In the genomic region with DNA sequence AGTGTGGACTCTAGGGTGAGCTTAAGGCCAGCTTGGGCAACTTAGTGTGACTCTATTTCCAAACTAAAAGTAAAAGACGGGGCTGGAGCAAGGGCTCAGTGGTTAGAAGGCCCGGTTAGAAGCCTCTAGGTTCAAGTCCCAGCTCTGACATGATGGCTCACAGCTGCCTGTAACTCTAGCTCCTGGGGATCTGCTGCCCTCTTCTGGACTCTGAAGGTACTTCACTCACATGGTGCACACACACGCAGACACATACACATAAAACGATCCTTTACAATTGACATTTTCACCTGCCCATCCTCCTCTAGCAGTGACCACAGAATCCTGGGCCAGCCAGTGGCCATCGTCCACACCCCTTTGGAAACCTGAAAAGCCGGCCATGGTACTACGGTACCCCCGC, we compare ENCODE assay signal across 14 mouse cellular contexts. TPM values are rescaled to one million over a fixed set of nuclear protein-coding genes. Genes with fewer than 3 reads are reported as not detected.
A peak's percentile ranks its signal among the peaks of the same experiment; 100 is the strongest.
DNase-seq lines count a peak whose midpoint lies in the region; TF ChIP-seq lines count a peak whose summit lies in the region.
"Had no signal": no experiment of that assay in that cellular context is flagged by ENCODE, and none has a peak within 500 bp of the region (broad histone marks: within the 10 kb centered on the region; RNA-seq: fewer than 3 reads in every experiment).

No protein-coding gene starts in this region.

- no peaks in the 10 kb centered on the region; the same call in 1 of the 2 replicates for H3K27me3 ChIP-seq in testis, adult 2 months (ENCODE audit: control insufficient read depth, insufficient read depth, low read length)
- no peaks in the 10 kb centered on the region for H3K27me3 ChIP-seq in forebrain, embryonic 10.5 days (ENCODE audit: poor library complexity, severe bottlenecking)
- H3K27me3 ChIP-seq: heart, embryonic 12.5 days; midbrain, embryonic 15.5 days had no signal

- peak; percentile 34; the same call in 1 of the 2 replicates for TF ChIP-seq CTCF in gastrocnemius, adult 2 months (IDR thresholded peaks at IDR 0.05)
- peak; percentile 36 for TF ChIP-seq CTCF in left cerebral cortex, adult 2 months (IDR thresholded peaks at IDR 0.05)
- TF ChIP-seq CTCF in testis, adult 2 months (IDR thresholded peaks at IDR 0.05; ENCODE audit: control insufficient read depth, insufficient read depth, insufficient replicate concordance, low read depth, low read length) = peak; percentile 50; the same call in 1 of the 2 replicates

- H3K4me3 ChIP-seq in gastrocnemius, adult 2 months = no peak overlapping the region
- no peak overlapping the region for H3K4me3 ChIP-seq in left cerebral cortex, adult 2 months
- H3K4me3 ChIP-seq in testis, adult 2 months (ENCODE audit: control insufficient read depth, low read depth, low read length) = no peak overlapping the region
- no peak overlapping the region for H3K4me3 ChIP-seq in forebrain, embryonic 10.5 days
- H3K4me3 ChIP-seq: heart, embryonic 12.5 days; midbrain, embryonic 15.5 days had no signal

- peaks cover 12% of the 10 kb centered on the region for H3K9me3 ChIP-seq in forebrain, embryonic 10.5 days
- H3K9me3 ChIP-seq: midbrain, embryonic 15.5 days had no signal

- no peaks in the 10 kb centered on the region for H3K4me1 ChIP-seq in testis, adult 2 months (ENCODE audit: control insufficient read depth, insufficient read depth, low read length)
- peaks cover 37% of the 10 kb centered on the region for H3K4me1 ChIP-seq in forebrain, embryonic 10.5 days

- intact Hi-C loops in gastrocnemius, adult 2 months (cut with DNase I) = no loop called here
- intact Hi-C loops in left cerebral cortex, adult 2 months (cut with DNase I) = no loop called here
- intact Hi-C loops in left cerebral cortex, postnatal 36 days (cut with DNase I) = no loop called here

- no peak overlapping the region for H3K27ac ChIP-seq in gastrocnemius, adult 2 months
- no peak overlapping the region for H3K27ac ChIP-seq in left cerebral cortex, adult 2 months
- no peak overlapping the region for H3K27ac ChIP-seq in testis, adult 2 months (ENCODE audit: control insufficient read depth, insufficient read depth, low read depth, low read length)
- no peak overlapping the region for H3K27ac ChIP-seq in forebrain, embryonic 10.5 days
- H3K27ac ChIP-seq: limb, embryonic 10.5 days; midbrain, embryonic 15.5 days had no signal

- 98% methylated on average over 8 of the region's 8 CpGs for WGBS in forebrain, embryonic 10.5 days

- DNase-seq in gastrocnemius, adult 2 months = no peak
- no peak for DNase-seq in gastrocnemius, adult 8-10 months (ENCODE audit: low spot score in 2 of 2)
- no peak for DNase-seq in left cerebral cortex, adult 2 months (ENCODE audit: extremely low spot score in 1 of 2, low spot score in 2 of 2)
- no peak for DNase-seq in left cerebral cortex, postnatal 36 days (ENCODE audit: low spot score in 2 of 2)
- DNase-seq in testis, postnatal 10 days (ENCODE audit: low spot score) = no peak
- DNase-seq in cerebellum, adult 18-20 months = no peak
- DNase-seq in forebrain, embryonic 10.5 days (ENCODE audit: extremely low spot score, low spot score) = no peak
- DNase-seq: cerebellum, adult 11 months; gastrocnemius, postnatal 36 days; heart, postnatal 36 days had no signal

- no peak for TF ChIP-seq POLR2A in testis, adult 2 months (IDR thresholded peaks at IDR 0.05; ENCODE audit: control insufficient read depth, low read depth, low read length)

- H3K36me3 ChIP-seq in testis, adult 2 months (ENCODE audit: control insufficient read depth, insufficient read depth, low read length) = no peaks in the 10 kb centered on the region
- peaks cover 63% of the 10 kb centered on the region for H3K36me3 ChIP-seq in forebrain, embryonic 10.5 days (replicated peaks)

RNA-seq across cellular contexts. Expression of a gene that starts 2.1 kb away (rescaled TPM):
- total RNA-seq in gastrocnemius, adult 2 months (2021) = 1 to 10 TPM; 4.4 to 6.3 TPM
- 1 to 10 TPM; 2.8 to 3.8 (median 3.2) TPM for total RNA-seq in gastrocnemius, adult 8-10 months (2022)
- 10 to 100 TPM; 22.2 to 23.2 TPM for total RNA-seq in left cerebral cortex, adult 2 months (2021)
- total RNA-seq in left cerebral cortex, postnatal 36 days (2021) = 10 to 100 TPM; 19.6 to 21.2 TPM
- 1.4 and 1.6 TPM in 2 replicates for polyA plus RNA-seq in testis, adult 2 months (2012; rRNA removed)
- polyA plus RNA-seq in forebrain, embryonic 10.5 days (2016; fragmentation: Nextera tagmentation; extraction: Ambion mirVana) = 8.3 and 9.3 TPM in 2 replicates

RNA-seq across cellular contexts. Expression of a gene that starts 14.7 kb away (rescaled TPM):
- total RNA-seq in gastrocnemius, adult 2 months (2021) = 100 to 1,000 TPM; 131 to 136 TPM
- 100 to 1,000 TPM; 129 to 173 (median 151) TPM for total RNA-seq in gastrocnemius, adult 8-10 months (2022)
- 10 to 100 TPM; 60.6 to 66.1 TPM for total RNA-seq in left cerebral cortex, adult 2 months (2021)
- 10 to 100 TPM; 61.9 to 70.2 TPM for total RNA-seq in left cerebral cortex, postnatal 36 days (2021)
- 286 and 306 TPM in 2 replicates for polyA plus RNA-seq in testis, adult 2 months (2012; rRNA removed)
- 113 and 115 TPM in 2 replicates for polyA plus RNA-seq in forebrain, embryonic 10.5 days (2016; fragmentation: Nextera tagmentation; extraction: Ambion mirVana)

RNA-seq across cellular contexts. Expression of a gene that starts 39.1 kb away (rescaled TPM):
- not detected for total RNA-seq in gastrocnemius, adult 2 months (2021)
- total RNA-seq in gastrocnemius, adult 8-10 months (2022) = not detected
- total RNA-seq in left cerebral cortex, adult 2 months (2021) = under 1 TPM; 0.54 to 0.63 TPM
- total RNA-seq in left cerebral cortex, postnatal 36 days (2021) = under 1 TPM in 1 of 2 experiments, not detected in 1; 0.32 TPM
- polyA plus RNA-seq in testis, adult 2 months (2012; rRNA removed) = 3.7 and 3.8 TPM in 2 replicates
- polyA plus RNA-seq in forebrain, embryonic 10.5 days (2016; fragmentation: Nextera tagmentation; extraction: Ambion mirVana) = 30.3 and 32.8 TPM in 2 replicates

RNA-seq across cellular contexts. Expression of a gene that starts 53.4 kb away (rescaled TPM):
- total RNA-seq in gastrocnemius, adult 2 months (2021) = 1 to 10 TPM; 1.7 to 2.3 TPM
- total RNA-seq in gastrocnemius, adult 8-10 months (2022) = 1 to 10 TPM; 2.8 to 5.5 (median 5.0) TPM
- 10 to 100 TPM; 69.3 to 77.9 TPM for total RNA-seq in left cerebral cortex, adult 2 months (2021)
- total RNA-seq in left cerebral cortex, postnatal 36 days (2021) = 10 to 100 TPM; 56.5 to 65.6 TPM
- 65.0 and 67.1 TPM in 2 replicates for polyA plus RNA-seq in testis, adult 2 months (2012; rRNA removed)
- 2.7 and 3.1 TPM in 2 replicates for polyA plus RNA-seq in forebrain, embryonic 10.5 days (2016; fragmentation: Nextera tagmentation; extraction: Ambion mirVana)
